Mouse (Mus musculus): Measurements from ENCODE around the gene Krtap9-3.
"Not testable (repeated sequence)": the region's sequence is repeated elsewhere in the genome, so short reads cannot be mapped to it uniquely, and the experiment has no call there.

Krtap9-3 gene

GRCm38 (mm10) chr11:99597742-99598141, at the start of gene Krtap9-3:
Krtap9-3 (minus strand) TSS chr11:99598105.
- DNase-seq (ENCODE audit: low read depth, low spot score) = not testable (repeated sequence)

DNA sequence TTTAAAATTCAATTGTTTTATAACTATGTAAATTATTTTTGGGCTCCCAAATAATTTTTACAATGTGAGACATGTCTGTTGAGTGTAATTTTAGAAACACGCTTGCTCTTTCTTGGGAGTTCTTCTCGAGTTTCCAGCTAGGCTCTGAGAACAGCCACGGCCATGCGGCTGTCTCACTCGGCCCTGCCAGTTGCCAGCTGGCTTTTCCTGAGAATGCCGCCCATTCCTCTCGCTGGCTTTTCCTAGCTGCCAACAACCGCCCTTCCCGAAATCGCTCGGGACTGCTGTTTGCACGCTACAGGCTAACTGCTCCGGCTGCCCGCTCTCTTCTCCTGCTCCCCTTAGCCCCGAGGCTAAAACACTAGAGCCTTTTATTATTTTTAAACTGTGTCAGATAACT, 48.5 kb upstream of the Krtap9-3 start:
- peak; percentile 66 for DNase-seq (ENCODE audit: low read depth, low spot score)

GRCm38 (mm10) chr11:99644351-99644750, 46.4 kb upstream of the Krtap9-3 start:
- DNase-seq (ENCODE audit: low read depth, low spot score) = peak; percentile 48

- DNase-seq (ENCODE audit: low read depth, low spot score) = not testable (repeated sequence)
Measured at GRCm38 (mm10) chr11:99643635-99644139, 45.8 kb upstream of the Krtap9-3 start, which contains the start of gene Krtap4-7. Krtap4-7 (minus strand) TSS chr11:99644089.

- no peak for DNase-seq (ENCODE audit: low read depth, low spot score)
Measured at GRCm38 (mm10) chr11:99640926-99641325, 43.0 kb upstream of the Krtap9-3 start.

GRCm38 (mm10) chr11:99637086-99637485, 39.2 kb upstream of the Krtap9-3 start:
- peak; percentile 72 for DNase-seq (ENCODE audit: low read depth, low spot score)

DNA sequence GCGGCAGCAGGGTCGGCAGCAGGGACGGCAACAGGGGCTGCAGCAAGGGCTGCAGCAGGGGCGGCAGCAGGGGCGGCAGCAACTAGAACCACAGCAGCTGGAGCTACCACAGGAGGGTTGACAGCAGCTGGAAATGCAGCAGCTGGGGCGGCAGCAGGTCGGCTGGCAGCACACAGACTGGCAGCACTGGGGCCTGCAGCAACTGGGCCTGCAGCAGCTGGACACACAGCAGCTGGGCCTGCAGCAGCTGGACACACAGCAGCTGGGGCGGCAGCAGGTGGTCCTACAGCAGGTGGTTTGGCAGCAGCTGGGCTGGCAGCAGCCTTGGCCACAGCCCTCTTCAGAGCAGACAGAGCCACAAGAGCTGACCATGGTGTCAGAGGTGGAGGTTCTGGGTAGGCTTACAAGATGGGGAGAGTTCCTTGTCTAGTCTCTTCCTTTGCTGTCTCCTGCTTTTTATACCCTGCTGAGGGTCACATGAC, 36.8 kb upstream of the Krtap9-3 start, which contains the start of gene Krtap4-2:
TSS of gene Krtap4-2 (minus strand) at position 432 of the 482 bp plus-strand sequence.
- DNase-seq (ENCODE audit: low read depth, low spot score) = no peak

GRCm38 (mm10) chr11:99633293-99633692, 35.4 kb upstream of the Krtap9-3 start:
- peak; percentile 71 for DNase-seq (ENCODE audit: low read depth, low spot score)

DNA sequence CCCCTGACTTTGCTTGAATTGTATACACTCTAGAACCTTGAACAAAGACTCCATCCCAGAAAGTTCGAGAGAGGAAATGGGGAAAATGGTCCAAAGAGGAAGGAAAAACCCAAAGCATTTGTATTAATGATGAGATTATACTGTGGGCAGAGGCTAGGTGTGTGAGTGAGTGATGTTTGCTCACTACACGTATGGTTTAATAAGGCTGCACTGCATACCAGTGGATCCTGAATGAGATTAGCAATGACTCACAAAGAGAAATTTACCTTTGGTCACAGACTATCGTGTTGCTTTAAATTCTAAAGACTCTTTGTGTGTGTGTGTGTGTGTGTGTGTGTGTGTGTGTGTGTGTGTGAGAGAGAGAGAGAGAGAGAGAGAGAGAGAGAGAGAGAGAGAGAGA, 33.0 kb upstream of the Krtap9-3 start:
- DNase-seq (ENCODE audit: low read depth, low spot score) = no peak

GRCm38 (mm10) chr11:99628138-99628537, 30.2 kb upstream of the Krtap9-3 start, which contains the start of gene Krtap4-1:
Krtap4-1 (minus strand) TSS chr11:99628238.
- no peak for DNase-seq (ENCODE audit: low read depth, low spot score)

GRCm38 (mm10) chr11:99620335-99620734, 22.4 kb upstream of the Krtap9-3 start, which contains the start of gene Gm11562:
Gm11562 (minus strand) TSS chr11:99620435.
- DNase-seq (ENCODE audit: low read depth, low spot score) = no peak

GRCm38 (mm10) chr11:99614796-99615363, 17.0 kb upstream of the Krtap9-3 start, which contains the start of gene Krtap2-4:
Krtap2-4 (minus strand) TSS chr11:99614846.
- peak; percentile 43 for DNase-seq (ENCODE audit: low read depth, low spot score)

GRCm38 (mm10) chr11:99610089-99610488, 12.2 kb upstream of the Krtap9-3 start, which contains the start of gene Gm11937:
Gm11937 (minus strand) TSS chr11:99610189.
- DNase-seq (ENCODE audit: low read depth, low spot score) = not testable (repeated sequence)

DNA sequence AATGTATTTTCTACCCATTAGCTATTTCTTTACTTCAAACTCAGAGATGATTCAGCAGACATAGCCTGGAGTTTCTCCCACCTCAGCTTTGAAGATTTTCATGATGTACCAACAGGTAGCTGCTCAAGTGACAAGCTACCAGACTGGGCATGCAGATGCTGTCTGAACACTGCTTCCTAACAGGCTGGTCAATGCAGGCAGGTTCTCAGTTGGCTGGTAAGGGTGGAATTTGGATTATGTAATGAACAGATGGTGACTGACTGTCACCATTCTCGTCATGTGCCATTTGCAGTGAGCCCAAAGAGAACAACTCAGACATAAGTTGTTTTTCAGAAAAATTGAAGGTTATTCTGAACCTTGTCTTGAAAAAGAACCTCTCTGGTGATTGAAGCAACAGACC, 11.2 kb upstream of the Krtap9-3 start:
- DNase-seq (ENCODE audit: low read depth, low spot score) = peak; percentile 82

DNA sequence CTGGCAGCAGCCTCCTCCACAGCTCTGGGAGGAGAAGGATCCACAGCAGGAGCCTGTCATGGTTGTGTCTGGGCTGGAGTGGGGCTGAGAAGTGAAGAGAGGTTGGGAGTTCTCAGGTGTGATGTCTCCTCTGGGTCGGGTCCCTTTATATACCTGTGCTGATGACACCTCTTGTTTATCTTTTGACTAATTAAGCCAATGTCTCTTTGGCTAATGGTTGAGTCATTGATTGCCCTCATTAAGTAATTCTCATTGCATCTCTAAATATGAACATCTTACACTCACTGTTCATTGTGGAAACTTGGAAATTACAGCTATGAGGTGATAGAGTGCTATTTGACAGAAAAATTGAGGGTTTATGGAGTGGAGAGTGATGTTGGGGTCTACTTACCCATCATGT, 5.3 kb upstream of the Krtap9-3 start, which contains the start of gene Gm11938:
TSS of gene Gm11938 (minus strand) at position 101 of the 400 bp plus-strand sequence.
- DNase-seq (ENCODE audit: low read depth, low spot score) = not testable (repeated sequence)

- no peak for DNase-seq (ENCODE audit: low read depth, low spot score)
Measured at GRCm38 (mm10) chr11:99590981-99591380, 6.9 kb downstream of the Krtap9-3 start, which contains the start of gene Krtap1-3. Krtap1-3 (minus strand) TSS chr11:99591339.

GRCm38 (mm10) chr11:99585096-99585495, 12.8 kb downstream of the Krtap9-3 start:
- DNase-seq (ENCODE audit: low read depth, low spot score) = peak; percentile 80

DNA sequence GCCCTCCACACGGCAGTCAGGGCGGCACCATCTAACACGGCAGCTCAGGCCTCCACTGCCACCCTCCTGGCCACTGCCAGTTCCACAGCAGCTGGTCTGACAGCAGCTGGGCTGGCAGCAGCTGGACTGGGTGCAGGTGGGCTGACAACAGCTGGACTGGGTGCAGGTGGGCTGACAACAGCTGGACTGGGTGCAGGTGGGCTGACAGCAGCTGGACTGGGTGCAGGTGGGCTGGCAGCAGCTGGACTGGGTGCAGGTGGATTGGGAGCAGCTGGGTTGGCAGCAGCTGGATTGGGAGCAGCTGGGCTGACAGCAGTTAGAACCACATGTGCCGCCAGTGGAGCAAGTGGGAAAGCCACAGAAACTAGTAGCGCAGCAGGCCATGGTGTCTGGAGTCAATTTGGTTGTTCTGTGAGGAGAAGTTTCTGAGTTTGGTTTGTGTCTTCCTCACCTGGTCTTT, 14.6 kb downstream of the Krtap9-3 start, which contains the start of gene Krtap1-4:
TSS of gene Krtap1-4 (minus strand) at position 410 of the 460 bp plus-strand sequence.
- DNase-seq (ENCODE audit: low read depth, low spot score) = no peak

DNA sequence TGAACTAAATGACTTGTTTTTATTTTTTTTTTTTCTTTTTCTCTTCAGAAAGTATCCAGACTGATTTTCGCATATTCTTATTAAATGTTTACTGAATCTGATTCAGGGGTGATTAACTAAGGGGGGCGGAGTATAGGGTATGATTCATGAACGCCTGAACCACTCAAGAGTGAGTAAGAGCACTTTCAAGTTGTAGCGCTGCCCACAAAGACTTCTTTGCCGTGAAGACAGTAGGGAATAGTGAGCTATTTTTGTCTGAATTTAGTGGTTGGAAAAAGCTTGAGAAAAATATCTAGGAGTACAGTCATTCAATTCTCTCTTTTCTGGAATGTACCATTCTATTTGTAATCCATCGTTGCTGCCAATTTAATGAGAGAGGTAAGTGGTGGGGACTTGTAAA, 16.3 kb downstream of the Krtap9-3 start:
- DNase-seq (ENCODE audit: low read depth, low spot score) = peak; percentile 79

- no peak for DNase-seq (ENCODE audit: low read depth, low spot score)
Measured at GRCm38 (mm10) chr11:99581051-99581450, 16.9 kb downstream of the Krtap9-3 start.

- DNase-seq (ENCODE audit: low read depth, low spot score) = no peak
Measured at GRCm38 (mm10) chr11:99580636-99581035, 17.3 kb downstream of the Krtap9-3 start, which contains the start of gene Krtap1-5. Krtap1-5 (minus strand) TSS chr11:99581016.

- DNase-seq (ENCODE audit: low read depth, low spot score) = peak; percentile 69
Measured at GRCm38 (mm10) chr11:99574106-99574505, 23.8 kb downstream of the Krtap9-3 start.

Measured in brain, adult 2 months (tissue).